Mouse (Mus musculus) small intestine, adult 2 months (tissue): ENCODE results near the gene Mpc1.
"Not testable (repeated sequence)": the region's sequence is repeated elsewhere in the genome, so short reads cannot be mapped to it uniquely, and the experiment has no call there.

ENCODE experiments used
- CTCF ChIP-seq: fragments of 200-500 bp; IDR thresholded peaks from 2 replicates; pipeline ENCODE4 v1.5.1; 2012; ENCODE audit warnings: low read depth, mild to moderate bottlenecking, control low read depth, inconsistent platforms, low read length, moderate library complexity, mixed read lengths; ENCODE audit not compliant: insufficient replicate concordance, insufficient read length; ENCODE audit errors: extremely low read depth
- POLR2A ChIP-seq: fragments of 200-500 bp; IDR thresholded peaks from 2 replicates; pipeline ENCODE4 v1.6.1; 2012; ENCODE audit warnings: low read depth, mild to moderate bottlenecking, control low read depth, inconsistent platforms, low read length, moderate library complexity

GRCm38 (mm10) chr17:8264638-8265037 lies 18.1 kb upstream of the Mpc1 start:
- TF ChIP-seq CTCF, POLR2A: not testable (repeated sequence)
